Mouse (Mus musculus) neural tube, embryonic 10.5 days (tissue): ENCODE measurements around the gene Iah1.
A peak's percentile ranks its signal among the peaks of the same experiment; 100 is the strongest.

Experiments used
- DNase-seq: peaks from one replicate; pipeline ENCODE4 v3.0.0-alpha.2; 2017; ENCODE audit warnings: low spot score; ENCODE audit errors: extremely low spot score

Iah1 gene

GRCm38 (mm10) chr12:21318143-21318895, 2.1 kb downstream of the Iah1 start:
- DNase-seq, result peak; percentile 57

- DNase-seq, result no peak
Observed at GRCm38 (mm10) chr12:21320317-21320716, 4.1 kb downstream of the Iah1 start.

GRCm38 (mm10) chr12:21321170-21321569, 5.0 kb downstream of the Iah1 start:
- no peak for DNase-seq

- no peak for DNase-seq
Observed at GRCm38 (mm10) chr12:21322296-21322695, 6.1 kb downstream of the Iah1 start.

- DNase-seq, result no peak
Observed at GRCm38 (mm10) chr12:21322856-21323255, 6.7 kb downstream of the Iah1 start.

GRCm38 (mm10) chr12:21324101-21324500, 7.9 kb downstream of the Iah1 start:
- DNase-seq, result no peak

GRCm38 (mm10) chr12:21325266-21325665, 9.1 kb downstream of the Iah1 start:
- no peak for DNase-seq

GRCm38 (mm10) chr12:21326325-21326724, 10.1 kb downstream of the Iah1 start:
- DNase-seq, result no peak

GRCm38 (mm10) chr12:21329661-21330400, 13.6 kb downstream of the Iah1 start:
- DNase-seq, result no peak

- DNase-seq, result no peak
Observed at GRCm38 (mm10) chr12:21330961-21331576, 14.9 kb downstream of the Iah1 start.

GRCm38 (mm10) chr12:21331711-21332110, 15.5 kb downstream of the Iah1 start:
- no peak for DNase-seq

GRCm38 (mm10) chr12:21333021-21333420, 16.8 kb downstream of the Iah1 start:
- no peak for DNase-seq

- no peak for DNase-seq
Observed at GRCm38 (mm10) chr12:21333766-21334165, 17.6 kb downstream of the Iah1 start.

GRCm38 (mm10) chr12:21335869-21336268, 19.7 kb downstream of the Iah1 start:
- DNase-seq, result no peak

- no peak for DNase-seq
Observed at GRCm38 (mm10) chr12:21337171-21337570, 21.0 kb downstream of the Iah1 start.

- no peak for DNase-seq
Observed at GRCm38 (mm10) chr12:21340674-21341073, 24.5 kb downstream of the Iah1 start.

- DNase-seq, result no peak
Observed at GRCm38 (mm10) chr12:21346972-21347371, 30.8 kb downstream of the Iah1 start.

GRCm38 (mm10) chr12:21350113-21350876, 34.1 kb downstream of the Iah1 start:
- DNase-seq, result no peak

GRCm38 (mm10) chr12:21353681-21354080, 37.5 kb downstream of the Iah1 start:
- no peak for DNase-seq

GRCm38 (mm10) chr12:21362686-21363085, 46.5 kb downstream of the Iah1 start:
- DNase-seq, result no peak

GRCm38 (mm10) chr12:21363195-21363594, 47.0 kb downstream of the Iah1 start:
- no peak for DNase-seq
